Comparison of ENCODE assay signal across 8 mouse cellular contexts in the genomic region with DNA sequence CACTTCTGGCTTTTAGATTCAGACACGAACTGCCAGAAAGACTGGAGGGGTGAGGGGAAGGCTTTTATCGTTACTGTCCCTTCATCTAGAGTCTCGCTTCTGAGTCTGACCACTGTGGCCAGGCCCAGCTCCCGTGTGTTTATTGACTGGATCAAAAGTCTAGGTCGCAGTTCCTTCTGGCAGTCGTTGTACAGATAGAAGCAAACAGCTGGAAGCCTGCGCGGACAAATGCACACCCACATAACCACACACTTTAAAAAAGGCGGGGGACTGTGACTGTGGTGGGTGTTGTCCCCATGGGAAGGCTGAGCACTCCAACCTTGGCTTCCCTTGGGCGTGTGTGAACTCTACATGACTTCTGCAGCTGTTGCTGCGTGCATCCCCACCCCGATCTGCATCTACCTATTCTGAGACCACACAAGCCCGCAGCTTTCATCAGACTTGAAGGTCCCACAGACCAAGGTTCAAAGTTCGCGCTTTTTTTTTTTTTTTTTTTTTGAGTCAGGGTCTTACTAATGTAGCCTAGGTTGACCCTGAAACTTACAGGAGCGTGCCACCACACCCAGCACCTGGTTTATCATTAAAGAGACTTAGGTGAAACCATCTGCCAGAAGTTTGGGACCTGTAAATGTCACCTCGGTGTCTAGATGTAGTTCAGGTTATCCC. TPM values are rescaled to one million over a fixed set of nuclear protein-coding genes. Genes with fewer than 3 reads are reported as not detected.
DNase-seq lines count a peak whose midpoint lies in the region; ATAC-seq and TF ChIP-seq lines count a peak whose summit lies in the region.

No protein-coding gene starts in this region.

- H3K4me2 ChIP-seq in heart, embryonic 14.5 days (ENCODE audit: low read length), result peak overlapping the region; percentile 93
- H3K4me2 ChIP-seq in kidney, postnatal 0 days (ENCODE audit: low read length), result peak overlapping the region; percentile 66

- peak in 1 of 2 experiments; percentile 23 for DNase-seq in spleen, adult 2 months (ENCODE audit: low read depth in 1 of 2, low spot score in 2 of 2)
- no peak for DNase-seq in spleen, postnatal 4 days (ENCODE audit: low spot score in 2 of 2)
- DNase-seq in embryo, embryonic 9.5 days (ENCODE audit: extremely low spot score), result peak; percentile 56
- DNase-seq in kidney, postnatal 0 days (ENCODE audit: low spot score), result peak; percentile 67
- peak; percentile 52 for DNase-seq in lung, postnatal 14 days
- peak; percentile 27 for DNase-seq in thymus, postnatal 14 days

- ATAC-seq in heart, embryonic 14.5 days (ENCODE audit: insufficient number of reproducible peaks, insufficient read depth, low FRiP score, low read depth), result no peak
- ATAC-seq in kidney, postnatal 0 days (replicated peaks; ENCODE audit: low FRiP score, low read depth), result no peak
- no peak for ATAC-seq in erythroid progenitor cell, adult 5-6 weeks (replicated peaks; ENCODE audit: low FRiP score, poor library complexity, severe bottlenecking)

- TF ChIP-seq CTCF in spleen, adult 2 months (IDR thresholded peaks at IDR 0.05; ENCODE audit: extremely low read depth, insufficient read depth, insufficient read length, insufficient replicate concordance), result no peak
- TF ChIP-seq CTCF in kidney, postnatal 0 days (IDR thresholded peaks at IDR 0.05; ENCODE audit: low read depth), result no peak

- no peak for TF ChIP-seq POLR2A in spleen, adult 2 months (IDR thresholded peaks at IDR 0.05; ENCODE audit: low read depth, low read length)

- peak overlapping the region; percentile 78; the same call in 1 of the 2 replicates for H3K9ac ChIP-seq in heart, embryonic 14.5 days (ENCODE audit: low read length)
- H3K9ac ChIP-seq in kidney, postnatal 0 days (ENCODE audit: low read depth, low read length), result no peak overlapping the region

- peak overlapping the region; percentile 77 for H3K4me3 ChIP-seq in spleen, adult 2 months (ENCODE audit: extremely low read depth, insufficient read depth, insufficient read length)
- H3K4me3 ChIP-seq in heart, embryonic 14.5 days (ENCODE audit: control insufficient read depth in 1 of 2, insufficient read depth in 1 of 2, low read depth in 1 of 2, low read length in 2 of 2), result peak overlapping the region in 1 of 2 experiments; percentile 55; a peak in 1 of 4 replicates
- peak overlapping the region; percentile 29 for H3K4me3 ChIP-seq in kidney, postnatal 0 days (replicated peaks; ENCODE audit: low read depth, low read length)

- H3K27ac ChIP-seq in spleen, adult 2 months (ENCODE audit: insufficient read depth, low read length), result peak overlapping the region; percentile 7; the same call in 1 of the 2 replicates
- H3K27ac ChIP-seq in heart, embryonic 14.5 days (replicated peaks in 1 of 2; ENCODE audit: control insufficient read depth in 1 of 2, insufficient read depth in 1 of 2, low read depth in 2 of 2, low read length in 2 of 2), result peak overlapping the region; percentile 40 to 94
- peak overlapping the region; percentile 80 for H3K27ac ChIP-seq in kidney, postnatal 0 days

- no peaks in the 10 kb centered on the region for H3K36me3 ChIP-seq in spleen, adult 2 months (ENCODE audit: control insufficient read depth, insufficient read depth, low read length)
- H3K36me3 ChIP-seq in heart, embryonic 14.5 days (ENCODE audit: control insufficient read depth, insufficient read depth, low read length), result no peaks in the 10 kb centered on the region
- H3K36me3 ChIP-seq in kidney, postnatal 0 days (ENCODE audit: insufficient read depth, low read length), result no peaks in the 10 kb centered on the region

- peaks cover 13% of the 10 kb centered on the region for H3K4me1 ChIP-seq in spleen, adult 2 months (ENCODE audit: control insufficient read depth, insufficient read depth, insufficient read length)
- peaks cover 15 to 29% of the 10 kb centered on the region in 2 experiments for H3K4me1 ChIP-seq in heart, embryonic 14.5 days (ENCODE audit: control insufficient read depth in 2 of 2, insufficient read depth in 2 of 2, low read length in 2 of 2)
- H3K4me1 ChIP-seq in kidney, postnatal 0 days (replicated peaks; ENCODE audit: insufficient read depth, low read length), result peaks cover 22% of the 10 kb centered on the region

- 9% methylated on average over 17 of the region's 17 CpGs for WGBS in spleen, adult 2 months
- WGBS in heart, embryonic 14.5 days, result 22% methylated on average over 17 of the region's 17 CpGs
- 12% methylated on average over 17 of the region's 17 CpGs for WGBS in kidney, postnatal 0 days

- H3K27me3 ChIP-seq in spleen, adult 2 months (ENCODE audit: control insufficient read depth, insufficient read depth, low read length), result no peaks in the 10 kb centered on the region
- 0 out of 2 replicates have a peak, but pooled peaks cover 5% of the 10 kb centered on the region for H3K27me3 ChIP-seq in heart, embryonic 14.5 days (ENCODE audit: control insufficient read depth, insufficient read depth, low read length)
- no peaks in the 10 kb centered on the region for H3K27me3 ChIP-seq in kidney, postnatal 0 days (ENCODE audit: insufficient read depth, low read length)

- no peaks in the 10 kb centered on the region for H3K9me3 ChIP-seq in heart, embryonic 14.5 days (ENCODE audit: control insufficient read depth, low read length)
- H3K9me3 ChIP-seq in kidney, postnatal 0 days (replicated peaks; ENCODE audit: low read length), result no peaks in the 10 kb centered on the region

RNA-seq across cellular contexts. Expression of gene Hes1, which starts 54.5 kb away (rescaled TPM):
- 94.1 and 116 TPM in 2 replicates for polyA plus RNA-seq in spleen, adult 2 months (2012; rRNA removed)
- polyA plus RNA-seq in heart, embryonic 14.5 days (2014; fragmentation: Nextera tagmentation; extraction: Ambion mirVana), result 23.1 and 25.4 TPM in 2 replicates
- 87.1 and 102 TPM in 2 replicates for polyA plus RNA-seq in kidney, postnatal 0 days (2015; fragmentation: Nextera tagmentation; extraction: Ambion mirVana)
- total RNA-seq in erythroid progenitor cell, adult 5-6 weeks (2015; ENCODE audit: low replicate concordance), result 1.8 TPM in 1 of 2 replicates, not detected in the other
- total RNA-seq in erythroid progenitor cell, adult 5-6 weeks (2017; ENCODE audit: low replicate concordance), result 2.1 TPM in 1 of 2 replicates, not detected in the other

Comparison
In these comparisons a context has a peak if more than half of its experiments do, and no peak if none do; other contexts are left out.
1. DNase-seq: peak in embryo, embryonic 9.5 days (single experiment), kidney, postnatal 0 days (single experiment), lung, postnatal 14 days (single experiment) and thymus, postnatal 14 days (single experiment); none in spleen, postnatal 4 days (0 of 2).
2. H3K27ac ChIP-seq: peak in every context shown above with its lines; median percentile 80 in kidney, postnatal 0 days; 67 in heart, embryonic 14.5 days; 7 in spleen, adult 2 months.